Mouse (Mus musculus) kidney, adult 2 months (tissue): ENCODE results near the gene Acad10.

Experiments
- CTCF ChIP-seq: fragments of 200-500 bp; conservative IDR thresholded peaks from 2 replicates; pipeline ENCODE4 v1.5.1; 2011; ENCODE audit warnings: low read depth, mild to moderate bottlenecking, control low read depth, low read length, moderate library complexity, mixed read lengths; ENCODE audit not compliant: insufficient read depth, insufficient read length
- POLR2A ChIP-seq: fragments of 200-500 bp; IDR thresholded peaks from one replicate; pipeline ENCODE4 v1.6.1; 2011; ENCODE audit warnings: low read depth, low read length, control low read depth

DNA sequence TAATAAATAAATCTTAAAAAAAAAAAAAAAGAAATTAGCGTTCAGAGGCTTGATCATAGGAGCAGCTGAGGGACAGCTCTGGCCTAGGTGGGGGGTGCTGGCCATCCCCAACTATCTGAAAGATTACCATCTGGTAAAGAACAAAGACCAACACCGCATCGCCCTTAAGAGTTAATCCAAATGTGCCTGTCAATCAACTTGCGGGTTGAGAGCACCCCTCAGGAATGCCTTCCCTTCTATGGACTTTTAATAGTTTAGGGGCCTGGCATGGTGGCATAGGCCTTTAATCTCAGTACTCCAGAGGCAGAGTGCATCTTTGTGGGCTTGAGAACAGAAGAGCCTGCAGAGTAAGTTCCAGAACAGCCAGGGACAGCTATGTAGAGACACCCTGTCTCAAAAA lies 32.6 kb upstream of the Acad10 start:
- no peak for TF ChIP-seq POLR2A
- TF ChIP-seq CTCF = no peak
